Mouse (Mus musculus): ENCODE results near the gene Ier5.

- TF ChIP-seq POLR2A (IDR thresholded peaks at IDR 0.05; ENCODE audit: insufficient read length, low read depth) (no peak), MAX (IDR thresholded peaks at IDR 0.05; ENCODE audit: low read depth) (no peak)
These were observed 50.5 kb downstream of the Ier5 start for GRCm38 (mm10) chr1:155048947-155049346.

Measured in myocyte (in vitro differentiated cells).